Mouse (Mus musculus) liver, adult 2 months (tissue): Measurements from ENCODE around the gene Gm49353.

Source experiments
- CTCF ChIP-seq: fragments of 200-500 bp; IDR thresholded peaks from 2 replicates; pipeline ENCODE4 v1.5.1; 2011; ENCODE audit warnings: low read depth, low read length, control low read depth
- POLR2A ChIP-seq: fragments of 200-500 bp; IDR thresholded peaks from 2 replicates; pipeline ENCODE4 v1.6.1; 2011; ENCODE audit warnings: low read length, control low read depth; ENCODE audit not compliant: insufficient read depth; ENCODE audit errors: extremely low read depth

- TF ChIP-seq CTCF (no peak), POLR2A (no peak)
These were observed 1.9 kb downstream of the Gm49353 start for GRCm38 (mm10) chr10:29200609-29201008.
